Mouse (Mus musculus): ENCODE data around the gene Phyhd1. TPM values are rescaled to one million over a fixed set of nuclear protein-coding genes. Genes with fewer than 3 reads are reported as not detected.
A peak's percentile ranks its signal among the peaks of the same experiment; 100 is the strongest.

The Phyhd1 gene
- total and polyA plus RNA-seq, 3 experiments = 0.66 to 27.5 (median 1.8) TPM

DNA sequence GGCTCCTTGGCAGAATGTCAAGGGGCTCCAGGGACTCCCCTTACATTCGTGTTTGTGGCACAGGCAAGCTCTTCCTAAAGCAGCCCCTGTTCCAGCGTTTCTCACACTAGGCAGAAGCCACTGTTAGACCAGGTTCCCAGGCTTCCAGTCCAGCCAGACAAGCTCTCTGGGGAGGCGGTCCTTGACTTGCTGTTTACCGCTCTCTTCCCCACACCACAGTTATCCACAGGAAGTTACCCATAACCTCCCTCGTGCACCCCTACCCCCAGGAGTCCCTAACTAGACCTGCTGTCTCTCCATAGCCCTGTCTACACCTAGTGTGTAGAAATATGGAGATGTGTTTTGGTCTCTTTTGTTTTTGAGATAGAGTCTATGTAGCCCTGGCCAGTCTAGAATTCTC, 12.2 kb upstream of the Phyhd1 start:
- Histone ChIP-seq H3K27me3 (ENCODE audit: insufficient read depth, low read length) (no peaks in the 10 kb centered on the region), H3K9me3 (replicated peaks) (no peaks in the 10 kb centered on the region), H3K4me1 (ENCODE audit: insufficient read depth, low read depth, low read length) (peaks cover 53% of the 10 kb centered on the region), H3K4me3 (ENCODE audit: low read depth, low read length) (no peak overlapping the region), H3K36me3 (replicated peaks) (peaks cover 98% of the 10 kb centered on the region)
- DNase-seq (ENCODE audit: low spot score) (no peak), ATAC-seq (ENCODE audit: extremely low read depth, insufficient number of reproducible peaks, low FRiP score, poor library complexity, severe bottlenecking) (no peak)
- TF ChIP-seq TAL1 (conservative IDR thresholded peaks at IDR 0.05; ENCODE audit: low read depth, low read length) = no peak
- no peak for TF ChIP-seq POLR2AphosphoS5 (IDR thresholded peaks at IDR 0.05; ENCODE audit: insufficient replicate concordance, low read depth, low read length)
- TF ChIP-seq GATA1 (IDR thresholded peaks at IDR 0.05; ENCODE audit: borderline replicate concordance, low read length) = no peak
- no peak for TF ChIP-seq GATA2 (IDR thresholded peaks at IDR 0.05; ENCODE audit: borderline replicate concordance, low read depth, low read length)
- no peak for TF ChIP-seq CTCF (IDR thresholded peaks at IDR 0.05; ENCODE audit: low read depth, low read length)

DNA sequence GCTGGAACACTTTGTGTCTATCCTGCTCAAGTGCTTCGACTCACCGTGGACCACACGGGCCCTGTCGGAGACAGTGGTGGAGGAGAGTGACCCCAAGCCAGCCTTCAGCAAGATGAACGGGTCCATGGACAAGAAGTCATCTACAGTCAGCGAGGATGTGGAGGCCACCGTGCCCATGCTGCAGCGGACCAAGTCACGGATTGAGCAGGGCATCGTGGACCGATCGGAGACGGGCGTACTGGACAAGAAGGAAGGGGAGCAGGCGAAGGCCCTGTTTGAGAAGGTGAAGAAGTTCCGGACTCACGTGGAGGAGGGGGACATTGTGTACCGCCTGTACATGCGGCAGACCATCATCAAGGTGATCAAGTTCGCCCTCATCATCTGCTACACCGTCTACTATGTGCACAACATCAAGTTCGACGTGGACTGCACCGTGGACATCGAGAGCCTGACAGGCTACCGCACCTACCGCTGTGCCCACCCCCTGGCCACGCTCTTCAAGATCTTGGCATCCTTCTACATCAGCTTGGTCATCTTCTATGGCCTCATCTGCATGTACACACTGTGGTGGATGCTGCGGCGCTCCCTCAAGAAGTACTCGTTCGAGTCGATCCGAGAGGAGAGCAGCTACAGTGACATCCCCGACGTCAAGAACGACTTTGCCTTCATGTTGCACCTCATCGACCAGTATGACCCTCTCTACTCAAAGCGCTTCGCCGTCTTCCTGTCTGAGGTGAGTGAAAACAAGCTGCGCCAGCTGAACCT, 10.2 kb upstream of the Phyhd1 start:
- no peaks in the 10 kb centered on the region for H3K9me3 ChIP-seq (replicated peaks)
- DNase-seq (ENCODE audit: low spot score) = no peak
- peaks cover 98% of the 10 kb centered on the region for H3K36me3 ChIP-seq (replicated peaks)
- peaks cover 56% of the 10 kb centered on the region for H3K4me1 ChIP-seq (ENCODE audit: insufficient read depth, low read depth, low read length)
- TF ChIP-seq POLR2AphosphoS5 (IDR thresholded peaks at IDR 0.05; ENCODE audit: insufficient replicate concordance, low read depth, low read length) (no peak), CTCF (IDR thresholded peaks at IDR 0.05; ENCODE audit: low read depth, low read length) (0 out of 2 replicates have a peak, but pooled peaks have one; percentile 3)
- H3K4me3 ChIP-seq (ENCODE audit: low read depth, low read length) = no peak overlapping the region; the same call in 1 of the 2 replicates
- ATAC-seq (ENCODE audit: extremely low read depth, insufficient number of reproducible peaks, low FRiP score, poor library complexity, severe bottlenecking) = no peak
- no peaks in the 10 kb centered on the region for H3K27me3 ChIP-seq (ENCODE audit: insufficient read depth, low read length)

GRCm38 (mm10) chr2:30256616-30257350, 9.2 kb upstream of the Phyhd1 start:
- H3K27me3 ChIP-seq (ENCODE audit: insufficient read depth, low read length) = no peaks in the 10 kb centered on the region
- H3K36me3 ChIP-seq (replicated peaks) = peaks cover 100% of the 10 kb centered on the region
- no peak overlapping the region for H3K4me3 ChIP-seq (ENCODE audit: low read depth, low read length)
- H3K4me1 ChIP-seq (ENCODE audit: insufficient read depth, low read depth, low read length) = peaks cover 48% of the 10 kb centered on the region
- H3K9me3 ChIP-seq (replicated peaks) = no peaks in the 10 kb centered on the region
- no peak for TF ChIP-seq POLR2AphosphoS5 (IDR thresholded peaks at IDR 0.05; ENCODE audit: insufficient replicate concordance, low read depth, low read length)
- no peak for TF ChIP-seq CTCF (IDR thresholded peaks at IDR 0.05; ENCODE audit: low read depth, low read length)
- no peak for TF ChIP-seq GATA1 (IDR thresholded peaks at IDR 0.05; ENCODE audit: borderline replicate concordance, low read length)
- TF ChIP-seq TAL1 (conservative IDR thresholded peaks at IDR 0.05; ENCODE audit: low read depth, low read length) = no peak
- no peak for TF ChIP-seq GATA2 (IDR thresholded peaks at IDR 0.05; ENCODE audit: borderline replicate concordance, low read depth, low read length)
- DNase-seq (ENCODE audit: low spot score) (no peak), ATAC-seq (ENCODE audit: extremely low read depth, insufficient number of reproducible peaks, low FRiP score, poor library complexity, severe bottlenecking) (no peak)

DNA sequence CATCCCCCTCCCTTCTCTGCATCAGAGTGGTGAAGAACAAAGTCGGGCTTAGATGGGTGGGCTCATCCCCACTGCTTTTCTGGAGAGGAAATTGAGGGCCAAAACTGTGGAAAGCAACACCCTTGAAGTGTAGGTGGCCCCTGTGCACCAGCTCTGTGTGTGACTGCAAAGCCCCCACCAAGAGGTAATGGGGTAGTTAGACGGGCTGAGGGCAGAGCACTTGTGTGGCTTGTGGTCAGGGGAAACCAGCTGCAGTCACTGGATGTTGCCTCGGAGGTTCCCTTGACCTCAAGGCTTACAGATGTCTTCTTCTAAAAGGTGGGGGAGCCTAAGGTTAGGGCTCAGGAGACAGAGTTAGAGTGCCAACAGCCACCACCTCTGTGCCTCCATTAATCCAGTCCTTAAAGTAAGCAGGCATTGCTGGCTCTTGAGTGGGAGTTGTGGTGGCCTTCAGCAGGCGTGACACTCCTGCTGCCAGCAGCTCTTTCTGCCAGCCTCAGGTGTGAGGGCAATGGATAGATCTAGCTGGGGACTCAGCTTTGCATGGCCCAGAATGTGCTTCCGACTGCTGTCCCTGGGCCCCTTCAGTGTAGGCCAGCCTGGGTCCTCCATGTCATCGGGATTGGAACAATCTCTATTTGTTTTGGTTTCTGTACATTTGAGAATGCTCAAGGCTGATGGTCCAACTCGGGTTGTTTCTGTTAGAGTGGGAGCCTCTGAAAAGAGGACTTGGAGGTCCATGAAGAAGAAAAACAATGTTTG, 8.1 kb upstream of the Phyhd1 start:
- H3K36me3 ChIP-seq (replicated peaks) = peaks cover 99% of the 10 kb centered on the region

DNA sequence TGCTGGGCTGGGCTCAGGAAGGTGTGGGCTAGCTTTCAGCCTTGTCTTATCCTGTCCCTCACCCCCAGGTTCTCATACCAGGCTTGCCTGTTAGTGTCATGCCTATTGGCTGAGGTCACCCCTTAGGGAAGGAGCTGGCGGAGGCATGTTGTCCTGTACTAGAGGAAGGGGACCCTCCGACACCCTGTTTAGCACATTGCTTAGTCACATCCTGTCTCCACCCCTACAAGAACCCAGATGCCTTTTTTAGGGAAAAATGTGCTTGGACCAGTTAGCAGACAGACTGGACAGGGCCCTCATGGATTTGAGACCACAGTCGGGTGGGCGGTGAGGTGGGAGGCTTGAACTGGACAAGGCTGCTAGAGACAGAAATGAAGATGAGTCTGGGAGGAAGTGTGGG, 7.4 kb upstream of the Phyhd1 start:
- no peak for TF ChIP-seq GATA1 (IDR thresholded peaks at IDR 0.05; ENCODE audit: borderline replicate concordance, low read length)
- no peak for TF ChIP-seq POLR2AphosphoS5 (IDR thresholded peaks at IDR 0.05; ENCODE audit: insufficient replicate concordance, low read depth, low read length)
- no peak for TF ChIP-seq GATA2 (IDR thresholded peaks at IDR 0.05; ENCODE audit: borderline replicate concordance, low read depth, low read length)
- no peak for TF ChIP-seq CTCF (IDR thresholded peaks at IDR 0.05; ENCODE audit: low read depth, low read length)
- TF ChIP-seq TAL1 (conservative IDR thresholded peaks at IDR 0.05; ENCODE audit: low read depth, low read length) = no peak
- no peaks in the 10 kb centered on the region for H3K9me3 ChIP-seq (replicated peaks)
- H3K4me3 ChIP-seq (ENCODE audit: low read depth, low read length) = peak overlapping the region; percentile 28; the same call in 1 of the 2 replicates
- DNase-seq (ENCODE audit: low spot score) = peak; percentile 58
- peaks cover 99% of the 10 kb centered on the region for H3K36me3 ChIP-seq (replicated peaks)
- no peak for ATAC-seq (ENCODE audit: extremely low read depth, insufficient number of reproducible peaks, low FRiP score, poor library complexity, severe bottlenecking)
- H3K4me1 ChIP-seq (ENCODE audit: insufficient read depth, low read depth, low read length) = peaks cover 37% of the 10 kb centered on the region
- no peaks in the 10 kb centered on the region for H3K27me3 ChIP-seq (ENCODE audit: insufficient read depth, low read length)

More for the DNA sequence above, 8.1 kb upstream of the Phyhd1 start:
- no peaks in the 10 kb centered on the region for H3K27me3 ChIP-seq (ENCODE audit: insufficient read depth, low read length)
- peak overlapping the region; percentile 14; the same call in 1 of the 2 replicates for H3K4me3 ChIP-seq (ENCODE audit: low read depth, low read length)
- H3K4me1 ChIP-seq (ENCODE audit: insufficient read depth, low read depth, low read length) = peaks cover 37% of the 10 kb centered on the region
- ATAC-seq (ENCODE audit: extremely low read depth, insufficient number of reproducible peaks, low FRiP score, poor library complexity, severe bottlenecking) (no peak), DNase-seq (ENCODE audit: low spot score) (peak; percentile 23)
- TF ChIP-seq CTCF (IDR thresholded peaks at IDR 0.05; ENCODE audit: low read depth, low read length) (no peak), POLR2AphosphoS5 (IDR thresholded peaks at IDR 0.05; ENCODE audit: insufficient replicate concordance, low read depth, low read length) (no peak), GATA2 (IDR thresholded peaks at IDR 0.05; ENCODE audit: borderline replicate concordance, low read depth, low read length) (no peak), TAL1 (conservative IDR thresholded peaks at IDR 0.05; ENCODE audit: low read depth, low read length) (no peak), GATA1 (IDR thresholded peaks at IDR 0.05; ENCODE audit: borderline replicate concordance, low read length) (no peak)
- no peaks in the 10 kb centered on the region for H3K9me3 ChIP-seq (replicated peaks)

Measured in G1E (cell line).